Mouse (Mus musculus) cerebellum, adult 2 months (tissue): Measurements from ENCODE around the gene Tnnc1. TPM values are rescaled to one million over a fixed set of nuclear protein-coding genes. Genes with fewer than 3 reads are reported as not detected.

ENCODE experiments used
- DNase-seq, 2 experiments: peaks; one replicate each; pipeline ENCODE4 v3.0.0; 2021
- H3K27ac ChIP-seq: fragments of 200-500 bp; 2 replicates; pipeline ENCODE4 v1.5.1; 2012; ENCODE audit warnings: low read length, control low read depth, inconsistent platforms; ENCODE audit not compliant: insufficient read depth
- H3K27me3 ChIP-seq: fragments of 200-500 bp; 2 replicates; pipeline ENCODE4 v1.6.1; 2012; ENCODE audit warnings: inconsistent platforms, mild to moderate bottlenecking, low read length, moderate library complexity; ENCODE audit not compliant: control insufficient read depth, insufficient read depth
- H3K4me1 ChIP-seq: fragments of 200-500 bp; 2 replicates; pipeline ENCODE4 v1.6.1; 2011; ENCODE audit warnings: low read length; ENCODE audit not compliant: control insufficient read depth, insufficient read depth
- H3K4me3 ChIP-seq: fragments of 200-500 bp; replicated peaks from 2 replicates; pipeline ENCODE3; 2011; ENCODE audit warnings: mild to moderate bottlenecking, low read depth, low read length, control low read depth; ENCODE audit not compliant: insufficient read depth
- CTCF ChIP-seq: fragments of 200-500 bp; IDR thresholded peaks from 2 replicates; pipeline ENCODE4 v1.5.1; 2011; ENCODE audit warnings: low read depth, mild to moderate bottlenecking, control low read depth, low read length, moderate library complexity, borderline replicate concordance; ENCODE audit not compliant: insufficient read depth
- POLR2A ChIP-seq: fragments of 200-500 bp; IDR thresholded peaks from 2 replicates; pipeline ENCODE4 v1.6.1; 2011; ENCODE audit warnings: low read length, control low read depth, borderline replicate concordance; ENCODE audit not compliant: insufficient read depth
- WGBS: fragments of 180-500 bp; shearing (Covaris S2); methylation state at CpG from one replicate; pipeline ENCODE4 v1.1.7; 2018; 5-methylcytosine and 5-hydroxymethylcytosine counted together
- polyA plus RNA-seq: library from polyadenylated mRNA; depleted of rRNA; stranded (reverse); fragments of >200 nt; gene quantifications from 2 replicates; pipeline ENCODE4 v1.2.3, GENCODE M21; 2012

Tnnc1 gene
- polyA plus RNA-seq, 1 experiment = 7.6 TPM

GRCm38 (mm10) chr14:31207070-31207830, 862 bp upstream of the Tnnc1 start:
- peak in 1 of 2 experiments; percentile 40 for DNase-seq
- no peaks in the 10 kb centered on the region; the same call in 1 of the 2 replicates for H3K4me1 ChIP-seq
- H3K4me3 ChIP-seq = peak overlapping the region; percentile 83
- no peaks in the 10 kb centered on the region for H3K27me3 ChIP-seq
- TF ChIP-seq CTCF = no peak
- TF ChIP-seq POLR2A = no peak
- peak overlapping the region; percentile 72 for H3K27ac ChIP-seq
- 44% methylated on average over 13 of the region's 13 CpGs for WGBS

- no peak for TF ChIP-seq CTCF
- TF ChIP-seq POLR2A = no peak
- H3K4me1 ChIP-seq = no peaks in the 10 kb centered on the region; the same call in 1 of the 2 replicates
- no peak overlapping the region for H3K4me3 ChIP-seq
- no peak overlapping the region for H3K27ac ChIP-seq
- no peaks in the 10 kb centered on the region for H3K27me3 ChIP-seq
- 91% methylated on average over 4 of the region's 4 CpGs for WGBS
- DNase-seq = no peak
These were observed 1.0 kb downstream of the Tnnc1 start for GRCm38 (mm10) chr14:31209133-31209557.

GRCm38 (mm10) chr14:31211854-31212253, 3.7 kb downstream of the Tnnc1 start:
- Histone ChIP-seq H3K27ac (no peak overlapping the region), H3K27me3 (no peaks in the 10 kb centered on the region), H3K4me1 (peaks cover 7% of the 10 kb centered on the region; the same call in 1 of the 2 replicates), H3K4me3 (no peak overlapping the region)
- TF ChIP-seq CTCF (no peak), POLR2A (no peak)
- WGBS = 93% methylated on average over 6 of the region's 6 CpGs
- DNase-seq = no peak

DNA sequence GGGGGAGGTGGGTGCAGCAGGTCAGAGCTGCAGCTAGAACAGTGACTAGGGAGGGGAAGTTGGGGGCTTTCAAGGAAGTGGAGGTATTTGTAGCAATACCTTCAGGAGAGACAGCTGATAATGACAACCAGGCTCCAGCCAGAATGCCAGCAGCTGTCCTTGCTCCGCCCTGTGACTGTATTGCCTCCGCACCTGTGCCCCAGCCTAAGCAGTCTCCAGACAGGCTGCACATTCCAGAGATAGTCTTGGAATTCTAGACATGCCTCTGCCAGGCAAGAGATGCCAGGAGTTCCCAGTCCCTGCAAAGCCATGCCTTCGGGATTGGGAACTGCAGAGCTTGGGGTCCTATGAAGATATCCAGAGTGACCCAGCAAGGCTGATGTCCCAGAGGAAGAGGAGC, 4.4 kb downstream of the Tnnc1 start:
- H3K4me1 ChIP-seq = peaks cover 10% of the 10 kb centered on the region
- DNase-seq = no peak
- TF ChIP-seq POLR2A = no peak
- TF ChIP-seq CTCF = no peak
- H3K27me3 ChIP-seq = no peaks in the 10 kb centered on the region
- WGBS = 91% methylated on average over 3 of the region's 3 CpGs
- H3K27ac ChIP-seq = no peak overlapping the region
- no peak overlapping the region for H3K4me3 ChIP-seq

DNA sequence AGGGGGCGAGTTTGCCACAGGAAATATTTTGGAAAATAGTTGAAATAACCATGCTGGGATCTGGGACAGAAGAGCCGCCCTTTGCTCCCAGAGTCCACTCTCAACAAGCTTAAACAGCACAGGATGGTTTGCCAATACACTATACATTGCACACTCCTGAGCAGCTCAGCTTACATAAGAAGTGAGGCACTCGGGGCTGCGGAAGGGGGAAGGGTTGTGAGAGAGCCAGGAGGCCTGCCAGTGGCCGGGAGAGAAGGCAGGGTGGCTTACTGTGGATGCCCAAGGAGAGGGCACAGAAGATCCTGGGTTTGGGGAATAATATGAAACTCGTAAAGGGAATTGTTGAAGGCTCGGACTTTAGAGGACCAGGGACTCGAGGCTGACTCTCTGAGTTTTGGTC, 5.8 kb downstream of the Tnnc1 start:
- Histone ChIP-seq H3K4me1 (peaks cover 17% of the 10 kb centered on the region), H3K27me3 (no peaks in the 10 kb centered on the region), H3K27ac (no peak overlapping the region), H3K4me3 (no peak overlapping the region)
- no peak for TF ChIP-seq CTCF
- no peak for TF ChIP-seq POLR2A
- no peak for DNase-seq
- 83% methylated on average over 8 of the region's 8 CpGs for WGBS

DNA sequence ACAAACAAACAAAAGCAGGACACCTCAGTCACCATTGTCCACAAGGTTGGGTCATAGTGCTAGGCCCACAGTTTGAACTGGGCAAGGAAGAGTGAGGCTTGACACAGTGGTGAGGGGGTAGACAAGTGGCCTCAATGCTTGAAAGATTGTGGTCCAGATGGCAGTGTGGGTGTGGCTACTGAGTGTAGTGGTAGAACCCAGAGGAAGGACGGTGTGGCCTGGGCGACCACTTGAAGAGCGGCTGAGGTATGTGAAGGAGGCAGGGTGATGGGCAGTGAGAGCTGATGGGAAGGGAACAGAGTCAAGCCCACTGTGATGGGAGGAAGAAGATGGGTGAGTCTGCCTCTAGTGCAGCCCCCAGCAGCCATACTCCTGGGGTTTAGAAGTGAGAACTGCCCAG, 6.6 kb downstream of the Tnnc1 start:
- H3K27me3 ChIP-seq = no peaks in the 10 kb centered on the region
- TF ChIP-seq POLR2A (no peak), CTCF (no peak)
- H3K4me1 ChIP-seq = peaks cover 17% of the 10 kb centered on the region
- H3K27ac ChIP-seq = no peak overlapping the region
- WGBS = 91% methylated on average over 3 of the region's 3 CpGs
- no peak for DNase-seq
- H3K4me3 ChIP-seq = no peak overlapping the region

- H3K4me1 ChIP-seq = peaks cover 17% of the 10 kb centered on the region
- 16% methylated on average over 15 of the region's 15 CpGs for WGBS
- no peak overlapping the region for H3K4me3 ChIP-seq
- TF ChIP-seq POLR2A (no peak), CTCF (peak; percentile 92)
- H3K27ac ChIP-seq = no peak overlapping the region
- no peaks in the 10 kb centered on the region for H3K27me3 ChIP-seq
- peak; percentile 80 to 82 for DNase-seq
These were observed 7.3 kb downstream of the Tnnc1 start for GRCm38 (mm10) chr14:31215157-31216002.
